21 mouse cellular contexts compared by ENCODE assay signal in the genomic region with DNA sequence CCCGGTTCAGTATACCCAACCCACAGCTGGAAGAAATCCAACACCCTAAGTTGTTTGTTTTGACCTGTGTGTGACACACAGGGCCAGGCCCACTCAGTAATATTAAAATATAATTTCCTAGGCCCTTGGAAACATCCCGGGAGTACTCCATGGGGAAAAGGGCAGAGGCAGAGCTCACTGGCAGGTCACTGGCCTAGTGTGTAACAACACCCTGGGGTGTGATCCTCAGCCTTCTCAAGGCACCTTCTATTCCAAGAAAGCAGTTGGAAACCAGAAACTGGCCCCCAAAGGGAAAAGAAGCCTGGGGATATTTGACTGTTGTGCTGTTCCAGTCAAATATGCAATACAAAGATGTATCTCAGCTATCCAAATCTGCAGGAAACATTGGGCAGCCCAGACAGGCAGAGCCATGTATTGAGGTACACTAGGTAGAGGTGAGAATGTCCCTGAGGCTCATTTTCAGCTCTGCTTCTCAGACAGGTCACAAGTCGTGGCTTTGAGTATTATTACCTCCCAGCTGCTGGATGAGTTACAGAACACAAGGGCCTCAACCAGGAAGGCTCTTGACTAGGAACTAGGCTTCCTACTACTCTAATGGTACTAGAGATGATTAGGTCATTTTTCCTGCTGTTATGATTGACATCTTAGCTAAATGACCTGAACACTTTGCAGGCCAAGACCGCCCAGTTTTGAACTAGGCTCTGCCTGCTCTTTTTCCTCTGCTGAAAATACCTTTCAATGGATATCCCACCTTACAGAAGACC. TPM values are rescaled to one million over a fixed set of nuclear protein-coding genes. Genes with fewer than 3 reads are reported as not detected.
DNase-seq lines count a peak whose midpoint lies in the region; ATAC-seq and TF ChIP-seq lines count a peak whose summit lies in the region.
"Had no signal": no experiment of that assay in that cellular context is flagged by ENCODE, and none has a peak within 500 bp of the region (broad histone marks: within the 10 kb centered on the region; RNA-seq: fewer than 3 reads in every experiment).

No protein-coding gene starts in this region.

- 44% methylated on average over 4 of the region's 4 CpGs for WGBS in hindbrain, postnatal 0 days
- WGBS in hindbrain, embryonic 10.5 days = 43% methylated on average over 4 of the region's 4 CpGs
- 38% methylated on average over 4 of the region's 4 CpGs for WGBS in intestine, postnatal 0 days

- intact Hi-C loops in left cerebral cortex, postnatal 36 days (cut with DNase I) = no loop called here

- H3K27me3 ChIP-seq in hindbrain, postnatal 0 days (ENCODE audit: insufficient read depth, low read length) = no peaks in the 10 kb centered on the region
- H3K27me3 ChIP-seq in hindbrain, embryonic 10.5 days (ENCODE audit: insufficient read depth, poor library complexity, severe bottlenecking) = no peaks in the 10 kb centered on the region
- H3K27me3 ChIP-seq in intestine, postnatal 0 days (replicated peaks; ENCODE audit: control insufficient read depth, insufficient read depth, low read length) = no peaks in the 10 kb centered on the region
- H3K27me3 ChIP-seq: lung, embryonic 15.5 days; midbrain, embryonic 12.5 days had no signal

- ATAC-seq in hindbrain, postnatal 0 days = no peak; the same call in 1 of the 2 replicates
- 0 out of 2 replicates have a peak, but pooled peaks have one; percentile 22 for ATAC-seq in intestine, postnatal 0 days
- ATAC-seq: forebrain, postnatal 0 days had no signal

- H3K9ac ChIP-seq in hindbrain, postnatal 0 days (replicated peaks; ENCODE audit: low read length) = no peak overlapping the region
- no peak overlapping the region for H3K9ac ChIP-seq in intestine, postnatal 0 days (ENCODE audit: low read depth, low read length)
- H3K9ac ChIP-seq: forebrain, postnatal 0 days; lung, embryonic 15.5 days; midbrain, embryonic 12.5 days had no signal

- TF ChIP-seq CTCF in hindbrain, postnatal 0 days (IDR thresholded peaks at IDR 0.05; ENCODE audit: low read depth) = no peak
- TF ChIP-seq CTCF in intestine, postnatal 0 days (IDR thresholded peaks at IDR 0.05; ENCODE audit: low read depth) = no peak

- no peak overlapping the region for H3K4me2 ChIP-seq in hindbrain, postnatal 0 days (ENCODE audit: low read depth, low read length)
- H3K4me2 ChIP-seq in intestine, postnatal 0 days (replicated peaks; ENCODE audit: low read depth) = no peak overlapping the region
- H3K4me2 ChIP-seq: heart, embryonic 11.5 days; lung, embryonic 15.5 days; midbrain, embryonic 12.5 days had no signal

- no peak overlapping the region for H3K4me3 ChIP-seq in hindbrain, postnatal 0 days (ENCODE audit: low read length)
- no peak overlapping the region for H3K4me3 ChIP-seq in hindbrain, embryonic 10.5 days
- no peak overlapping the region for H3K4me3 ChIP-seq in intestine, postnatal 0 days (ENCODE audit: low read depth, low read length)
- H3K4me3 ChIP-seq: erythroblast, embryonic 14.5 days; lung, embryonic 15.5 days; midbrain, embryonic 12.5 days; myocyte had no signal

- no peaks in the 10 kb centered on the region for H3K4me1 ChIP-seq in hindbrain, postnatal 0 days (ENCODE audit: insufficient read depth, low read length)
- peaks cover 32% of the 10 kb centered on the region for H3K4me1 ChIP-seq in hindbrain, embryonic 10.5 days (replicated peaks)
- H3K4me1 ChIP-seq in intestine, postnatal 0 days (replicated peaks; ENCODE audit: control insufficient read depth, insufficient read depth, low read length) = 0 out of 2 replicates have a peak, but pooled peaks cover 4% of the 10 kb centered on the region

- H3K36me3 ChIP-seq in hindbrain, postnatal 0 days (ENCODE audit: insufficient read depth, low read length) = peaks cover 42% of the 10 kb centered on the region
- H3K36me3 ChIP-seq in hindbrain, embryonic 10.5 days = peaks cover 53% of the 10 kb centered on the region
- H3K36me3 ChIP-seq in intestine, postnatal 0 days (ENCODE audit: control insufficient read depth, insufficient read depth) = peaks cover 42% of the 10 kb centered on the region

- 0 out of 2 replicates have a peak overlapping the region, but pooled peaks have one; percentile 7 for H3K27ac ChIP-seq in hindbrain, postnatal 0 days
- H3K27ac ChIP-seq in hindbrain, embryonic 10.5 days = no peak overlapping the region
- H3K27ac ChIP-seq in intestine, postnatal 0 days (ENCODE audit: low read depth, low read length) = no peak overlapping the region
- H3K27ac ChIP-seq: lung, embryonic 15.5 days; midbrain, embryonic 12.5 days had no signal

- DNase-seq in adrenal gland, postnatal 10 days = peak; percentile 50
- DNase-seq in adrenal gland, adult 18-20 months (ENCODE audit: low spot score in 2 of 2) = no peak
- no peak for DNase-seq in hindbrain, postnatal 0 days (ENCODE audit: low spot score)
- DNase-seq in hindbrain, embryonic 10.5 days (ENCODE audit: low spot score) = no peak
- peak; percentile 45 for DNase-seq in 416B (ENCODE audit: low read depth)
- DNase-seq in right cerebral cortex, postnatal 36 days (ENCODE audit: low spot score in 2 of 2) = no peak
- no peak for DNase-seq in left cerebral cortex, postnatal 36 days (ENCODE audit: low spot score in 2 of 2)
- DNase-seq: cerebellum, adult 8-10 months; embryo, embryonic 11 days; forebrain, postnatal 0 days; gastrocnemius, postnatal 36 days; heart, postnatal 36 days; kidney, adult 11 months; kidney, postnatal 14 days; right cerebral cortex, adult 18-20 months had no signal

- no peaks in the 10 kb centered on the region for H3K9me3 ChIP-seq in hindbrain, postnatal 0 days (ENCODE audit: low read length)
- H3K9me3 ChIP-seq in hindbrain, embryonic 10.5 days = no peaks in the 10 kb centered on the region
- H3K9me3 ChIP-seq in intestine, postnatal 0 days (ENCODE audit: control insufficient read depth) = no peaks in the 10 kb centered on the region
- H3K9me3 ChIP-seq: lung, embryonic 15.5 days; midbrain, embryonic 12.5 days had no signal

RNA-seq across cellular contexts. Expression of a gene that starts 21.7 kb away (rescaled TPM):
- total RNA-seq in adrenal gland, postnatal 10 days (2021) = 10 to 100 TPM; 14.7 to 17.7 TPM
- 10 to 100 TPM; 23.2 to 23.7 TPM for total RNA-seq in adrenal gland, adult 18-20 months (2021)
- 4.4 and 5.1 TPM in 2 replicates for total RNA-seq in hindbrain, postnatal 0 days (2014; rRNA removed)
- polyA plus RNA-seq in hindbrain, postnatal 0 days (2015; fragmentation: Nextera tagmentation; extraction: Ambion mirVana) = 6.5 and 6.6 TPM in 2 replicates
- 18.5 and 25.0 TPM in 2 replicates for polyA plus RNA-seq in hindbrain, embryonic 10.5 days (2016; fragmentation: Nextera tagmentation; extraction: Ambion mirVana)
- 8.8 and 9.6 TPM in 2 replicates for polyA plus RNA-seq in intestine, postnatal 0 days (2015; fragmentation: Nextera tagmentation; extraction: Ambion mirVana)
- 1 to 10 TPM; 4.8 to 5.3 TPM for total RNA-seq in left cerebral cortex, postnatal 36 days (2021)

RNA-seq across cellular contexts. Expression of a gene that starts 21.9 kb away (rescaled TPM):
- total RNA-seq in adrenal gland, postnatal 10 days (2021) = 10 to 100 TPM; 93.5 to 97.0 TPM
- 10 to 100 TPM; 82.1 to 86.4 TPM for total RNA-seq in adrenal gland, adult 18-20 months (2021)
- total RNA-seq in hindbrain, postnatal 0 days (2014; rRNA removed) = 67.1 and 67.2 TPM in 2 replicates
- 68.1 and 71.6 TPM in 2 replicates for polyA plus RNA-seq in hindbrain, postnatal 0 days (2015; fragmentation: Nextera tagmentation; extraction: Ambion mirVana)
- 91.8 and 110 TPM in 2 replicates for polyA plus RNA-seq in hindbrain, embryonic 10.5 days (2016; fragmentation: Nextera tagmentation; extraction: Ambion mirVana)
- 116 and 123 TPM in 2 replicates for polyA plus RNA-seq in intestine, postnatal 0 days (2015; fragmentation: Nextera tagmentation; extraction: Ambion mirVana)
- total RNA-seq in left cerebral cortex, postnatal 36 days (2021) = 10 to 100 TPM; 68.7 to 78.9 TPM

Comparison
In these comparisons a context has a peak if more than half of its experiments do, and no peak if none do; other contexts are left out.
1. DNase-seq: peak in adrenal gland, postnatal 10 days (single experiment) and 416B (single experiment); none in adrenal gland, adult 18-20 months (0 of 2), hindbrain, postnatal 0 days (single experiment), hindbrain, embryonic 10.5 days (single experiment), right cerebral cortex, postnatal 36 days (0 of 2) and left cerebral cortex, postnatal 36 days (0 of 2).